Mouse (Mus musculus): ENCODE data around the gene Ctla2a. TPM values are rescaled to one million over a fixed set of nuclear protein-coding genes. Genes with fewer than 3 reads are reported as not detected.
"Not testable (repeated sequence)": the region's sequence is repeated elsewhere in the genome, so short reads cannot be mapped to it uniquely, and the experiment has no call there.

The Ctla2a gene
- 79.7 and 92.1 TPM in 2 replicates for polyA plus RNA-seq (2014; fragmentation: Nextera tagmentation; extraction: Ambion mirVana)

GRCm38 (mm10) chr13:60936500-60936901, at the start of gene Ctla2a, which contains the start of gene Gm49391:
TSS of gene Ctla2a (minus strand) at chr13:60936625.
TSS of gene Gm49391 (minus strand) at chr13:60936571.
- Histone ChIP-seq H3K9ac (no peak within 1 kb of the TSS), H3K4me3 (ENCODE audit: low read depth, low read length) (no peak within 1 kb of the TSS), H3K4me2 (no peak within 1 kb of the TSS), H3K27me3 (ENCODE audit: insufficient read depth, low read length) (no peaks in the 10 kb centered on the region), H3K36me3 (ENCODE audit: insufficient read depth) (no peaks in the 10 kb centered on the region), H3K4me1 (ENCODE audit: insufficient read depth) (no peaks in the 10 kb centered on the region), H3K27ac (ENCODE audit: low read depth) (0 out of 2 replicates have a peak within 1 kb of the TSS, but pooled peaks have one; percentile 18), H3K9me3 (ENCODE audit: low read depth, low read length) (no peaks in the 10 kb centered on the region)
- no peak for TF ChIP-seq CTCF (IDR thresholded peaks at IDR 0.05; ENCODE audit: low read depth)
- peak; percentile 60 for DNase-seq
- 50% methylated on average over 5 of the region's 5 CpGs for WGBS
- ATAC-seq (ENCODE audit: insufficient read depth): peak; percentile 80

- 60% methylated on average over 4 of the region's 4 CpGs for WGBS
- H3K27ac ChIP-seq (ENCODE audit: low read depth); DNase-seq; H3K4me3 ChIP-seq (ENCODE audit: low read depth, low read length); H3K9me3 ChIP-seq (ENCODE audit: low read depth, low read length); H3K36me3 ChIP-seq (ENCODE audit: insufficient read depth); H3K9ac ChIP-seq; H3K4me2 ChIP-seq; ATAC-seq (ENCODE audit: insufficient read depth); H3K27me3 ChIP-seq (ENCODE audit: insufficient read depth, low read length); H3K4me1 ChIP-seq (ENCODE audit: insufficient read depth): not testable (repeated sequence)
Measured at GRCm38 (mm10) chr13:60972319-60972718, 35.9 kb upstream of the Ctla2a start.

DNA sequence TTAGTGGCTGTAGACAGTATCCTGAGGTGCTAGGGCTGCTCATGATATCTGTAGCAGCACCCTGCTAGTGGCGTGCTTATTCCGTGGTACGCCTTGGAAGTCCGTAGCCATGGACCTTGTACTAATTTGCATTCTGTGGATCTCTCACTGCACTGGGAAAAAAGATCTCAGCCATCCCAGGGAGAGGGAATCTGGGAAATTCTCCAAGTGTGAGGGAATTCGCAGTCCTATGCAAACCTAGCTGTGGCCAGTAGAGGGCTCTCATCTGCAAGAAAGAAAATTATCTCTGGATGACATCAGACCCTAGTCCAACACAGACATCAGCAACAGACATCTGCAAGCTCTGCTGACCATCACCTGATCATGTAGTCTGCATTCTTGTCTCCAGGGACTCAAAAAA, 27.6 kb upstream of the Ctla2a start:
- not testable (repeated sequence) for DNase-seq; H3K9ac ChIP-seq; H3K27me3 ChIP-seq (ENCODE audit: insufficient read depth, low read length); H3K9me3 ChIP-seq (ENCODE audit: low read depth, low read length); H3K4me1 ChIP-seq (ENCODE audit: insufficient read depth); H3K4me2 ChIP-seq; H3K36me3 ChIP-seq (ENCODE audit: insufficient read depth); H3K27ac ChIP-seq (ENCODE audit: low read depth); H3K4me3 ChIP-seq (ENCODE audit: low read depth, low read length); ATAC-seq (ENCODE audit: insufficient read depth)
- whole genome bisulfite sequencing: 26% methylated on average over 4 of the region's 5 CpGs

DNA sequence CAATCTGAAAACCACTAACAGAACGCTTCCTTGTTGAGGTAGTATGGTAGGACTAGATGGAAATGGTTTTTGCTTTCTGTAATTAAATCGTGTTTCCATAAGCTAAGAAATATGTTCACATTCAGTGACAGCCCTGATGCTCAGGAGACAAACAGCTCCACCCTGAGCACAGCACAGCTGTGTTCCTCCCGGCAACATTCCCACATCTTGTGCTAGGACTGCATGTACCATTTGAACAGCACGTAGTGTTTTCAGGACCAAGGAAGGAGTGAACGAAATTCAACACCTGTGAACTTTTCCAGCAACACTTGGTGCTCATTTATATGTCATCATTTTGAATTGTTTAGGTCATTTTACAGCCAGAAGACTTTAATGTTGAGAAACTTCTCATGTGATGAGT, 25.3 kb upstream of the Ctla2a start:
- H3K9me3 ChIP-seq (ENCODE audit: low read depth, low read length): no peaks in the 10 kb centered on the region
- WGBS: 54% methylated on average over 5 of the region's 5 CpGs
- H3K36me3 ChIP-seq (ENCODE audit: insufficient read depth): no peaks in the 10 kb centered on the region
- no peak for DNase-seq
- H3K27me3 ChIP-seq (ENCODE audit: insufficient read depth, low read length): no peaks in the 10 kb centered on the region
- H3K9ac ChIP-seq: no peak overlapping the region
- ATAC-seq (ENCODE audit: insufficient read depth): no peak
- no peaks in the 10 kb centered on the region for H3K4me1 ChIP-seq (ENCODE audit: insufficient read depth)
- no peak for TF ChIP-seq CTCF (IDR thresholded peaks at IDR 0.05; ENCODE audit: low read depth)
- no peak overlapping the region for H3K27ac ChIP-seq (ENCODE audit: low read depth)
- no peak overlapping the region for H3K4me3 ChIP-seq (ENCODE audit: low read depth, low read length)
- no peak overlapping the region for H3K4me2 ChIP-seq

GRCm38 (mm10) chr13:60941884-60942283, 5.5 kb upstream of the Ctla2a start, which contains the start of gene Tpbpa:
TSS of gene Tpbpa (minus strand) at chr13:60941984.
- WGBS: 82% methylated on average over 3 of the region's 3 CpGs
- not testable (repeated sequence) for H3K9ac ChIP-seq; H3K27ac ChIP-seq (ENCODE audit: low read depth); ATAC-seq (ENCODE audit: insufficient read depth); H3K4me1 ChIP-seq (ENCODE audit: insufficient read depth); H3K4me2 ChIP-seq; H3K4me3 ChIP-seq (ENCODE audit: low read depth, low read length); DNase-seq; H3K9me3 ChIP-seq (ENCODE audit: low read depth, low read length); H3K27me3 ChIP-seq (ENCODE audit: insufficient read depth, low read length); H3K36me3 ChIP-seq (ENCODE audit: insufficient read depth)

DNA sequence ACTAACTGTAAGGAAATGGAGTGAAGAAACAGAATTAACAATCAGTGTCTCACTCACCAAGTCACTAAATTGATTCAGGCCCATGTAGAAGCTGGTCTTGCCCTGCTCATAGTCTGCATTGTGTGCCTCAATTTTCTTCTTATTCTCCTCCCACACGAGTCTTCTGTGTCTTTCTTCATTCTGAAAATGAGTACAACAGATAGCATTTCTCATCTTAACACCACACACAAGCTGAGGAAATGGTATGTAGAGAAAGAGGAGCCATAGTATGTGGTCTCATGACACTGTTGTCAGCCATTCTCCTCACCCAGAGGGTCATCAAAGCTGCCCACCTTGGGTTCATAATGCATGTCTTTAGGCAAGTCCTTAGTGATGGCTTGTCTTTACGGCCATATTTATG, 935 bp downstream of the Ctla2a start, which contains the start of gene Gm49393:
Gene Gm49393 (minus strand): TSS at position 101 of the 400 bp plus-strand sequence.
- H3K36me3 ChIP-seq (ENCODE audit: insufficient read depth); H3K27ac ChIP-seq (ENCODE audit: low read depth); DNase-seq; H3K4me2 ChIP-seq; H3K4me3 ChIP-seq (ENCODE audit: low read depth, low read length); ATAC-seq (ENCODE audit: insufficient read depth); H3K4me1 ChIP-seq (ENCODE audit: insufficient read depth); H3K27me3 ChIP-seq (ENCODE audit: insufficient read depth, low read length); H3K9ac ChIP-seq; H3K9me3 ChIP-seq (ENCODE audit: low read depth, low read length): not testable (repeated sequence)
- 60% methylated on average over 2 of the region's 2 CpGs for WGBS

DNA sequence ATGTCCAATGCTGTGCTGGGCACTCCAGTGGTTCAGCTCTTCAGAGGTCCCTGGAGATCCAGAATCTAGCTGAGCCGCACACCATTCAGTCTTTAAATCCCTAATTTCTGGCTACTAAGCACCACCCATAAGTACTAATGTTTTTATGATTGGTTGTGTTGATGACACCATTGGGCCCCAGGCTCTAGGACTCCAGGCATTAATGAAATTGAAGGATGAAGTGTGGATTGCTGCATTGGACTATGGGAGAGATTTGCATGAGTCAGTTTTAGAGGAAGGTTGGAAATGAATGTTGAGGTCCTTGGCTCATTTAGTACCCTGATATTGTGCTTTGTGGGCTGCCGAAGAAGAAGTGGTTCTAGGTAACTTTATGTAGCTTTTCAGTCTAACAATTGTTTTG, 31.6 kb downstream of the Ctla2a start, which contains the start of gene Tpbpb:
Gene Tpbpb (minus strand): TSS at position 101 of the 400 bp plus-strand sequence.
- H3K4me1 ChIP-seq (ENCODE audit: insufficient read depth); ATAC-seq (ENCODE audit: insufficient read depth); H3K9me3 ChIP-seq (ENCODE audit: low read depth, low read length); DNase-seq; H3K27me3 ChIP-seq (ENCODE audit: insufficient read depth, low read length); H3K36me3 ChIP-seq (ENCODE audit: insufficient read depth); H3K4me2 ChIP-seq; H3K4me3 ChIP-seq (ENCODE audit: low read depth, low read length); H3K27ac ChIP-seq (ENCODE audit: low read depth); H3K9ac ChIP-seq: not testable (repeated sequence)
- WGBS: 80% methylated on average over 2 of the region's 2 CpGs

- WGBS: 48% methylated on average over 3 of the region's 3 CpGs
Measured at GRCm38 (mm10) chr13:60897328-60897727, 39.1 kb downstream of the Ctla2a start, which contains the start of gene Ctla2b. TSS of gene Ctla2b (minus strand) at chr13:60897447.

GRCm38 (mm10) chr13:60896794-60897193, 39.6 kb downstream of the Ctla2a start, which contains the start of gene Gm49392:
TSS of gene Gm49392 (minus strand) at chr13:60896894.
- not testable (repeated sequence) for H3K27ac ChIP-seq (ENCODE audit: low read depth)
- 75% methylated on average over 8 of the region's 8 CpGs for WGBS

More at GRCm38 (mm10) chr13:60897328-60897727, 39.1 kb downstream of the Ctla2a start, which contains the start of gene Ctla2b:
- Histone ChIP-seq H3K36me3 (ENCODE audit: insufficient read depth) (no peaks in the 10 kb centered on the region), H3K27me3 (ENCODE audit: insufficient read depth, low read length) (no peaks in the 10 kb centered on the region), H3K4me1 (ENCODE audit: insufficient read depth) (no peaks in the 10 kb centered on the region), H3K9me3 (ENCODE audit: low read depth, low read length) (no peaks in the 10 kb centered on the region), H3K4me3 (ENCODE audit: low read depth, low read length) (no peak within 1 kb of the TSS), H3K27ac (ENCODE audit: low read depth) (no peak within 1 kb of the TSS), H3K9ac (no peak within 1 kb of the TSS), H3K4me2 (no peak within 1 kb of the TSS)
- no peak for TF ChIP-seq CTCF (IDR thresholded peaks at IDR 0.05; ENCODE audit: low read depth)
- DNase-seq: peak; percentile 57
- ATAC-seq (ENCODE audit: insufficient read depth): peak; percentile 79; the same call in 1 of the 2 replicates

More at GRCm38 (mm10) chr13:60896794-60897193, 39.6 kb downstream of the Ctla2a start, which contains the start of gene Gm49392:
- not testable (repeated sequence) for DNase-seq; H3K27me3 ChIP-seq (ENCODE audit: insufficient read depth, low read length); H3K9ac ChIP-seq; H3K36me3 ChIP-seq (ENCODE audit: insufficient read depth); H3K4me3 ChIP-seq (ENCODE audit: low read depth, low read length); H3K9me3 ChIP-seq (ENCODE audit: low read depth, low read length); H3K4me2 ChIP-seq; H3K4me1 ChIP-seq (ENCODE audit: insufficient read depth); ATAC-seq (ENCODE audit: insufficient read depth)
